ENCODE assay signal across 8 mouse cellular contexts in the genomic region with DNA sequence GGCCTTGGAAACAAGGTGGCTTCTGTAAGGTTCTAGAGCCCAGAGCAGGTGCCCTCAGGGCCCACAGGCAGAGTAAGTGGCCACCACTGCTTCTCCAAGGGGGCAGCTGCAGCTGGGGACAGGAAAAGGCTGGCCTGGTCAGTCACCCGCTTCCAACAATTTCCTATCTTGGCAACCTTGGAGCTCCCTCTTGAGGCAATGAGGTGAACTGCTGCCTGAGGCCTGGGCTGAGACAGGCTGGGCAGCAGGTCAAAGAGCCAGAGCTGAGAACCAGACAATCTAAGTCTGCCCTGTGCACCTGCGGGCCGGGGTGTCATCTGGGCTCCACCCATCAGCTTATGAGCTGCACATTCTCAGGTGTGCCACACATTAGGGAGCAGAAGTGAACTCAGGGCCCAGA. TPM values are rescaled to one million over a fixed set of nuclear protein-coding genes. Genes with fewer than 3 reads are reported as not detected.
DNase-seq lines count a peak whose midpoint lies in the region; ATAC-seq lines count a peak whose summit lies in the region.

No protein-coding gene starts in this region.

- DNase-seq in liver = peak; percentile 71
- peak; percentile 90 to 92 for DNase-seq in cerebellum, postnatal 14 days
- DNase-seq in gastrocnemius, postnatal 25 days = peak; percentile 70
- DNase-seq in kidney, adult 18-20 months = peak; percentile 88
- DNase-seq in left cerebral cortex, postnatal 36 days (ENCODE audit: low spot score in 2 of 2) = peak; percentile 64 to 65

- no peak overlapping the region for H3K4me3 ChIP-seq in liver, embryonic 12.5 days
- no peak overlapping the region for H3K4me3 ChIP-seq in stomach, embryonic 14.5 days (ENCODE audit: low read depth, low read length)

- WGBS in liver, embryonic 12.5 days (ENCODE audit: insufficient replicate concordance) = 15% methylated on average over 3 of the region's 3 CpGs
- 15% methylated on average over 3 of the region's 3 CpGs for WGBS in stomach, embryonic 14.5 days

- H3K27ac ChIP-seq in liver, embryonic 12.5 days = no peak overlapping the region
- no peak overlapping the region for H3K27ac ChIP-seq in stomach, embryonic 14.5 days (ENCODE audit: low read length)

- intact Hi-C loops in left cerebral cortex, postnatal 36 days (cut with DNase I) = loop anchor here (2.0 kb wide), 1 partner anchor 44 kb away; no protein-coding TSS in a partner anchor

- peaks cover 12% of the 10 kb centered on the region for H3K4me1 ChIP-seq in liver, embryonic 12.5 days
- H3K4me1 ChIP-seq in stomach, embryonic 14.5 days (ENCODE audit: control insufficient read depth, insufficient read depth, low read length) = no peaks in the 10 kb centered on the region

- no peak overlapping the region for H3K9ac ChIP-seq in liver, embryonic 12.5 days
- H3K9ac ChIP-seq in stomach, embryonic 14.5 days (replicated peaks; ENCODE audit: low read depth, low read length) = no peak overlapping the region

- ATAC-seq in liver, embryonic 12.5 days = no peak; the same call in 1 of the 2 replicates
- ATAC-seq in monocyte, adult 5-6 weeks (replicated peaks; ENCODE audit: insufficient number of reproducible peaks, low FRiP score, low TSS enrichment, poor library complexity, severe bottlenecking) = peak; percentile 64
- peak; percentile 51; the same call in 1 of the 2 replicates for ATAC-seq in stomach, embryonic 14.5 days (ENCODE audit: insufficient number of reproducible peaks, insufficient read depth, low FRiP score, low read depth)

- H3K27me3 ChIP-seq in liver, embryonic 12.5 days (replicated peaks) = no peaks in the 10 kb centered on the region
- no peaks in the 10 kb centered on the region for H3K27me3 ChIP-seq in stomach, embryonic 14.5 days (ENCODE audit: control insufficient read depth, insufficient read depth, low read length)

- no peaks in the 10 kb centered on the region for H3K36me3 ChIP-seq in liver, embryonic 12.5 days
- H3K36me3 ChIP-seq in stomach, embryonic 14.5 days (ENCODE audit: control insufficient read depth, insufficient read depth, low read length) = no peaks in the 10 kb centered on the region

- no peaks in the 10 kb centered on the region for H3K9me3 ChIP-seq in liver, embryonic 12.5 days (replicated peaks)
- no peaks in the 10 kb centered on the region for H3K9me3 ChIP-seq in stomach, embryonic 14.5 days (ENCODE audit: control insufficient read depth, low read depth, low read length)

- H3K4me2 ChIP-seq in liver, embryonic 12.5 days = no peak overlapping the region
- H3K4me2 ChIP-seq in stomach, embryonic 14.5 days (replicated peaks; ENCODE audit: low read depth, low read length) = no peak overlapping the region

RNA-seq across cellular contexts. Expression of a gene that starts 3.5 kb away (rescaled TPM):
- polyA plus RNA-seq in liver, embryonic 12.5 days (2016; fragmentation: Nextera tagmentation; extraction: Ambion mirVana) = 5.4 and 6.0 TPM in 2 replicates
- under 1 TPM; 0.24 to 0.61 TPM for total RNA-seq in gastrocnemius, postnatal 25 days (2021)
- 10 to 100 TPM; 30.9 to 32.8 TPM for total RNA-seq in left cerebral cortex, postnatal 36 days (2021)
- total RNA-seq in monocyte, adult 5-6 weeks (2017) = 220 to 263 TPM (median 252 TPM) in 3 replicates
- polyA plus RNA-seq in stomach, embryonic 14.5 days (2014; fragmentation: Nextera tagmentation; extraction: Ambion mirVana) = 12.9 and 13.7 TPM in 2 replicates

RNA-seq across cellular contexts. Expression of a gene that starts 18.7 kb away (rescaled TPM):
- not detected in 2 replicates for polyA plus RNA-seq in liver, embryonic 12.5 days (2016; fragmentation: Nextera tagmentation; extraction: Ambion mirVana)
- total RNA-seq in gastrocnemius, postnatal 25 days (2021) = not detected
- total RNA-seq in left cerebral cortex, postnatal 36 days (2021) = not detected
- 0.39 TPM in 1 of 3 replicates, not detected in the others for total RNA-seq in monocyte, adult 5-6 weeks (2017)
- 0.22 and 0.27 TPM in 2 replicates for polyA plus RNA-seq in stomach, embryonic 14.5 days (2014; fragmentation: Nextera tagmentation; extraction: Ambion mirVana)

RNA-seq across cellular contexts. Expression of a gene that starts 37.0 kb away (rescaled TPM):
- polyA plus RNA-seq in liver, embryonic 12.5 days (2016; fragmentation: Nextera tagmentation; extraction: Ambion mirVana) = 142 and 144 TPM in 2 replicates
- total RNA-seq in gastrocnemius, postnatal 25 days (2021) = 10 to 100 TPM; 10.1 to 10.4 TPM
- 10 to 100 TPM; 27.0 to 28.9 TPM for total RNA-seq in left cerebral cortex, postnatal 36 days (2021)
- 29.0 to 46.6 TPM (median 44.2 TPM) in 3 replicates for total RNA-seq in monocyte, adult 5-6 weeks (2017)
- 25.9 and 31.0 TPM in 2 replicates for polyA plus RNA-seq in stomach, embryonic 14.5 days (2014; fragmentation: Nextera tagmentation; extraction: Ambion mirVana)

RNA-seq across cellular contexts. Expression of a gene that starts 49.8 kb away (rescaled TPM):
- polyA plus RNA-seq in liver, embryonic 12.5 days (2016; fragmentation: Nextera tagmentation; extraction: Ambion mirVana) = 0.02 and 0.07 TPM in 2 replicates
- total RNA-seq in gastrocnemius, postnatal 25 days (2021) = 100 to 1,000 TPM; 105 to 112 TPM
- total RNA-seq in left cerebral cortex, postnatal 36 days (2021) = under 1 TPM in 1 of 2 experiments, not detected in 1; 0.15 TPM
- 0.76 to 2.0 TPM (median 1.7 TPM) in 3 replicates for total RNA-seq in monocyte, adult 5-6 weeks (2017)
- 0.07 and 0.08 TPM in 2 replicates for polyA plus RNA-seq in stomach, embryonic 14.5 days (2014; fragmentation: Nextera tagmentation; extraction: Ambion mirVana)

RNA-seq across cellular contexts. Expression of a gene that starts 54.3 kb away (rescaled TPM):
- 1,191 and 1,263 TPM in 2 replicates for polyA plus RNA-seq in liver, embryonic 12.5 days (2016; fragmentation: Nextera tagmentation; extraction: Ambion mirVana)
- total RNA-seq in gastrocnemius, postnatal 25 days (2021) = 100 to 1,000 TPM; 388 to 402 TPM
- total RNA-seq in left cerebral cortex, postnatal 36 days (2021) = 100 to 1,000 TPM; 361 to 417 TPM
- 2,389 to 2,734 TPM (median 2,564 TPM) in 3 replicates for total RNA-seq in monocyte, adult 5-6 weeks (2017)
- 1,874 and 2,010 TPM in 2 replicates for polyA plus RNA-seq in stomach, embryonic 14.5 days (2014; fragmentation: Nextera tagmentation; extraction: Ambion mirVana)

Comparison
In these comparisons a context has a peak if more than half of its experiments do, and no peak if none do; other contexts are left out.
1. RNA of a gene that starts 3.5 kb away (total RNA-seq): 220 to 263 TPM in monocyte, adult 5-6 weeks and 30.9 to 32.8 TPM in left cerebral cortex, postnatal 36 days; 0.24 to 0.61 TPM in gastrocnemius, postnatal 25 days; every median in the first group is over 10 times any median in the second.
2. Peak in every context shown above with its lines, with median percentiles within 50 percentile points of each other: DNase-seq.